ENCODE assay signal across 8 mouse cellular contexts in the genomic region with DNA sequence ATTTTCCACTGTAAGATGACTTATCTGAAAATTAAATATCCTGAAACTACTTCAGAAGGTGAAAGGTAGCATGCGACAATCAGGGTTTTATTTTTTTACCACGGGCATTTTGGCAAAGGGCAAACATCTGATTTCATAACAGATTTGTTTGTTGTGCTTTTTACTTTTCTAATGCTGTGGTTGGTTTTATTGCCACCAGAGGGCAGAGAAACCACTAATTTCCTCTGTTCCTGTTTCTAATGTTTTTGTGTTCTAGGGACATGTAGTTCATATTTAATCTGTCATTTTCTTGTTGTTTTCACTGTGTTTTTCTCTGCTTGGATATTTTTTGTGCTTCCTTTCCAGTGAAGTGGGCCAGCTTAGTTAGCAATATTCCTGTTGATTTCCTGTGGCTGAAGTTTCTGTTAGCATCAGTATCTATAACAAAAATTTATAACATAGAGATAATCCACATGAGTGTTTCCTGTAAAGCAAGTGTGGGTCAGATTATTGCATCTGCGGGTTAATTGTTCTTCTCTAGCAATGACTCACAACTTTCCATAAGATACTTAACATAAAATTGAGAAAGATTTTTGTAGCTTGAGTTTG. TPM values are rescaled to one million over a fixed set of nuclear protein-coding genes. Genes with fewer than 3 reads are reported as not detected.
DNase-seq lines count a peak whose midpoint lies in the region; ATAC-seq and TF ChIP-seq lines count a peak whose summit lies in the region.

No protein-coding gene starts in this region.

- dilution Hi-C loops in CH12.LX (cut with MboI; ENCODE audit: extremely low pct_ligation_motif_present, extremely low pct_unique_long_range_greater_than_20kb, low sequenced_read_pairs): no loop called here

- no peak overlapping the region for H3K9ac ChIP-seq in intestine, postnatal 0 days (ENCODE audit: low read depth, low read length)
- no peak overlapping the region for H3K9ac ChIP-seq in intestine, embryonic 15.5 days
- H3K9ac ChIP-seq in CH12.LX (ENCODE audit: insufficient read depth, low read depth): no peak overlapping the region
- H3K9ac ChIP-seq in hindbrain, postnatal 0 days (replicated peaks; ENCODE audit: low read length): no peak overlapping the region
- H3K9ac ChIP-seq in forebrain, embryonic 13.5 days: no peak overlapping the region

- ATAC-seq in intestine, postnatal 0 days: no peak
- ATAC-seq in intestine, embryonic 15.5 days: no peak
- ATAC-seq in hindbrain, postnatal 0 days: no peak
- ATAC-seq in erythroid progenitor cell, adult 5-6 weeks (replicated peaks; ENCODE audit: low FRiP score, poor library complexity, severe bottlenecking): no peak
- ATAC-seq in forebrain, embryonic 13.5 days: no peak

- WGBS in intestine, postnatal 0 days: 44% methylated on average over 3 of the region's 3 CpGs
- 54% methylated on average over 3 of the region's 3 CpGs for WGBS in intestine, embryonic 15.5 days
- WGBS in hindbrain, postnatal 0 days: 61% methylated on average over 3 of the region's 3 CpGs
- 71% methylated on average over 3 of the region's 3 CpGs for WGBS in forebrain, embryonic 13.5 days

- peak; percentile 17 for DNase-seq in CH12.LX (ENCODE audit: extremely low read depth)
- DNase-seq in cerebellum, postnatal 10 days: peak; percentile 57 to 67
- DNase-seq in hindbrain, postnatal 0 days (ENCODE audit: low spot score): peak; percentile 73
- DNase-seq in lung, postnatal 36 days: peak; percentile 73

- TF ChIP-seq CTCF in intestine, postnatal 0 days (IDR thresholded peaks at IDR 0.05; ENCODE audit: low read depth): peak; percentile 68
- TF ChIP-seq CTCF in CH12.LX (conservative IDR thresholded peaks at IDR 0.05 in 1 of 2, IDR thresholded peaks at IDR 0.05 in 1 of 2; ENCODE audit: low read depth in 2 of 2, low read length in 2 of 2): peak in 1 of 2 experiments; percentile 27; a peak in 3 of 4 replicates
- TF ChIP-seq CTCF in hindbrain, postnatal 0 days (IDR thresholded peaks at IDR 0.05; ENCODE audit: low read depth): peak; percentile 75

- no peak for TF ChIP-seq EP300 in CH12.LX (IDR thresholded peaks at IDR 0.05; ENCODE audit: low read length)

- H3K79me2 ChIP-seq in CH12.LX (replicated peaks; ENCODE audit: control insufficient read depth, extremely low read depth, insufficient read depth, poor library complexity, severe bottlenecking): no peaks in the 10 kb centered on the region

- no peaks in the 10 kb centered on the region for H3K36me3 ChIP-seq in intestine, postnatal 0 days (ENCODE audit: control insufficient read depth, insufficient read depth)
- H3K36me3 ChIP-seq in intestine, embryonic 15.5 days: no peaks in the 10 kb centered on the region
- no peaks in the 10 kb centered on the region for H3K36me3 ChIP-seq in CH12.LX (replicated peaks in 1 of 2; ENCODE audit: control insufficient read depth in 1 of 2, insufficient read depth in 1 of 2, low read length in 1 of 2)
- no peaks in the 10 kb centered on the region for H3K36me3 ChIP-seq in hindbrain, postnatal 0 days (ENCODE audit: insufficient read depth, low read length)
- H3K36me3 ChIP-seq in forebrain, embryonic 13.5 days (ENCODE audit: poor library complexity, severe bottlenecking): no peaks in the 10 kb centered on the region

- H3K9me3 ChIP-seq in intestine, postnatal 0 days (ENCODE audit: control insufficient read depth): no peaks in the 10 kb centered on the region
- no peaks in the 10 kb centered on the region for H3K9me3 ChIP-seq in intestine, embryonic 15.5 days
- peaks cover 6% of the 10 kb centered on the region for H3K9me3 ChIP-seq in CH12.LX (replicated peaks; ENCODE audit: low read length)
- no peaks in the 10 kb centered on the region for H3K9me3 ChIP-seq in hindbrain, postnatal 0 days (ENCODE audit: low read length)
- H3K9me3 ChIP-seq in forebrain, embryonic 13.5 days (replicated peaks): no peaks in the 10 kb centered on the region

- H3K27ac ChIP-seq in intestine, postnatal 0 days (ENCODE audit: low read depth, low read length): no peak overlapping the region
- no peak overlapping the region for H3K27ac ChIP-seq in intestine, embryonic 15.5 days
- no peak overlapping the region for H3K27ac ChIP-seq in CH12.LX (ENCODE audit: insufficient read depth, low read depth)
- H3K27ac ChIP-seq in hindbrain, postnatal 0 days: no peak overlapping the region
- H3K27ac ChIP-seq in forebrain, embryonic 13.5 days: no peak overlapping the region

- H3K4me3 ChIP-seq in intestine, postnatal 0 days (ENCODE audit: low read depth, low read length): no peak overlapping the region
- H3K4me3 ChIP-seq in intestine, embryonic 15.5 days (replicated peaks): no peak overlapping the region
- H3K4me3 ChIP-seq in CH12.LX (replicated peaks in 1 of 3; ENCODE audit: low read depth in 2 of 3, low read length in 2 of 3, poor library complexity in 1 of 3): no peak overlapping the region
- H3K4me3 ChIP-seq in hindbrain, postnatal 0 days (ENCODE audit: low read length): peak overlapping the region; percentile 80
- no peak overlapping the region for H3K4me3 ChIP-seq in forebrain, embryonic 13.5 days

- no peak overlapping the region for H3K4me2 ChIP-seq in intestine, postnatal 0 days (replicated peaks; ENCODE audit: low read depth)
- H3K4me2 ChIP-seq in intestine, embryonic 15.5 days (replicated peaks): no peak overlapping the region
- no peak overlapping the region for H3K4me2 ChIP-seq in CH12.LX (ENCODE audit: insufficient read depth, low read depth, poor library complexity, severe bottlenecking)
- H3K4me2 ChIP-seq in hindbrain, postnatal 0 days (ENCODE audit: low read depth, low read length): peak overlapping the region; percentile 78
- no peak overlapping the region for H3K4me2 ChIP-seq in forebrain, embryonic 13.5 days

- no peaks in the 10 kb centered on the region for H3K4me1 ChIP-seq in intestine, postnatal 0 days (replicated peaks; ENCODE audit: control insufficient read depth, insufficient read depth, low read length)
- H3K4me1 ChIP-seq in intestine, embryonic 15.5 days (replicated peaks): peaks cover 8% of the 10 kb centered on the region
- H3K4me1 ChIP-seq in CH12.LX (ENCODE audit: control insufficient read depth in 1 of 2, insufficient read depth in 2 of 2): no peaks in the 10 kb centered on the region
- no peaks in the 10 kb centered on the region for H3K4me1 ChIP-seq in hindbrain, postnatal 0 days (ENCODE audit: insufficient read depth, low read length)
- H3K4me1 ChIP-seq in forebrain, embryonic 13.5 days: peaks cover 20% of the 10 kb centered on the region; the same call in 1 of the 2 replicates

- in situ Hi-C loops in CH12.LX (cut with MboI; ENCODE audit: low pct_ligation_motif_present, low pct_unique_long_range_greater_than_20kb, low sequenced_read_pairs): no loop called here

- TF ChIP-seq RAD21 in CH12.LX (IDR thresholded peaks at IDR 0.05; ENCODE audit: low read depth, low read length): peak; percentile 31

- TF ChIP-seq POLR2A in CH12.LX (IDR thresholded peaks at IDR 0.05; ENCODE audit: low read depth, low read length): no peak

- peaks cover 15% of the 10 kb centered on the region for H3K27me3 ChIP-seq in intestine, postnatal 0 days (replicated peaks; ENCODE audit: control insufficient read depth, insufficient read depth, low read length)
- no peaks in the 10 kb centered on the region for H3K27me3 ChIP-seq in intestine, embryonic 15.5 days (replicated peaks)
- no peaks in the 10 kb centered on the region for H3K27me3 ChIP-seq in CH12.LX (replicated peaks)
- H3K27me3 ChIP-seq in hindbrain, postnatal 0 days (ENCODE audit: insufficient read depth, low read length): no peaks in the 10 kb centered on the region
- H3K27me3 ChIP-seq in forebrain, embryonic 13.5 days: peaks cover 11% of the 10 kb centered on the region

TF ChIP-seq in CH12.LX, 34 proteins besides CTCF, POLR2A, EP300 and RAD21:
- TF ChIP-seq USF1 (IDR thresholded peaks at IDR 0.05; ENCODE audit: low read depth, low read length): no peak
- TF ChIP-seq SMC3 (IDR thresholded peaks at IDR 0.05; ENCODE audit: low read depth, low read length): peak; percentile 15; the same call in 1 of the 2 replicates

RNA-seq across cellular contexts. Expression of a gene that starts 3.3 kb away (rescaled TPM):
- polyA plus RNA-seq in intestine, postnatal 0 days (2015; fragmentation: Nextera tagmentation; extraction: Ambion mirVana): 4.2 and 4.6 TPM in 2 replicates
- 17.2 and 17.4 TPM in 2 replicates for polyA plus RNA-seq in intestine, embryonic 15.5 days (2015; fragmentation: Nextera tagmentation; extraction: Ambion mirVana)
- total RNA-seq in CH12.LX (2012; rRNA removed): not detected in 2 replicates
- not detected in 2 replicates for total RNA-seq in CH12.LX (2014; rRNA removed)
- polyA plus RNA-seq in CH12.LX (2012; ENCODE audit: insufficient read length, low read depth): not detected in 2 replicates
- total RNA-seq in hindbrain, postnatal 0 days (2014; rRNA removed): 29.0 and 33.2 TPM in 2 replicates
- 30.9 and 33.2 TPM in 2 replicates for polyA plus RNA-seq in hindbrain, postnatal 0 days (2015; fragmentation: Nextera tagmentation; extraction: Ambion mirVana)
- total RNA-seq in erythroid progenitor cell, adult 5-6 weeks (2015; ENCODE audit: low replicate concordance): 0.36 and 3.8 TPM in 2 replicates
- total RNA-seq in erythroid progenitor cell, adult 5-6 weeks (2017; ENCODE audit: low replicate concordance): 4.4 and 6.4 TPM in 2 replicates
- 6.8 and 9.3 TPM in 2 replicates for polyA plus RNA-seq in forebrain, embryonic 13.5 days (2015; fragmentation: Nextera tagmentation; extraction: Ambion mirVana)

Comparison
In these comparisons a context has a peak if more than half of its experiments do, and no peak if none do; other contexts are left out.
1. DNase-seq: peak in every context shown above with its lines; median percentile 73 in hindbrain, postnatal 0 days; 73 in lung, postnatal 36 days; 62 in cerebellum, postnatal 10 days; 17 in CH12.LX.